Mouse (Mus musculus): ENCODE data around the gene Hspg2.

Hspg2 gene

GRCm38 (mm10) chr4:137481381-137482030, 12.9 kb downstream of the Hspg2 start:
- no peak for DNase-seq

GRCm38 (mm10) chr4:137483871-137484270, 15.3 kb downstream of the Hspg2 start:
- peak; percentile 19 for DNase-seq

- peak; percentile 89 for DNase-seq
Observed at GRCm38 (mm10) chr4:137484586-137484985, 16.0 kb downstream of the Hspg2 start.

- peak; percentile 39 for DNase-seq
Observed at GRCm38 (mm10) chr4:137485258-137485960, 16.8 kb downstream of the Hspg2 start.

- DNase-seq, result peak; percentile 56
Observed at GRCm38 (mm10) chr4:137486081-137487014, 17.8 kb downstream of the Hspg2 start.

- peak; percentile 76 for DNase-seq
Observed at GRCm38 (mm10) chr4:137487286-137488000, 18.9 kb downstream of the Hspg2 start.

- peak; percentile 57 for DNase-seq
Observed at GRCm38 (mm10) chr4:137488038-137488437, 19.5 kb downstream of the Hspg2 start.

GRCm38 (mm10) chr4:137488571-137489303, 20.2 kb downstream of the Hspg2 start:
- peak; percentile 73 for DNase-seq

GRCm38 (mm10) chr4:137489996-137490395, 21.4 kb downstream of the Hspg2 start:
- no peak for DNase-seq

- no peak for DNase-seq
Observed at GRCm38 (mm10) chr4:137492563-137492962, 24.0 kb downstream of the Hspg2 start.

GRCm38 (mm10) chr4:137493187-137493586, 24.6 kb downstream of the Hspg2 start:
- DNase-seq, result no peak

GRCm38 (mm10) chr4:137494751-137495500, 26.4 kb downstream of the Hspg2 start:
- DNase-seq, result peak; percentile 79

- no peak for DNase-seq
Observed at GRCm38 (mm10) chr4:137495501-137496100, 27.0 kb downstream of the Hspg2 start.

- DNase-seq, result no peak
Observed at GRCm38 (mm10) chr4:137497367-137497766, 28.8 kb downstream of the Hspg2 start.

GRCm38 (mm10) chr4:137497892-137498722, 29.5 kb downstream of the Hspg2 start:
- no peak for DNase-seq

GRCm38 (mm10) chr4:137498882-137499583, 30.5 kb downstream of the Hspg2 start:
- DNase-seq, result no peak

GRCm38 (mm10) chr4:137500149-137500548, 31.6 kb downstream of the Hspg2 start:
- no peak for DNase-seq

GRCm38 (mm10) chr4:137500953-137501352, 32.4 kb downstream of the Hspg2 start:
- no peak for DNase-seq

GRCm38 (mm10) chr4:137502183-137502582, 33.6 kb downstream of the Hspg2 start:
- no peak for DNase-seq
